Mouse (Mus musculus) liver, postnatal 0 days (tissue): ENCODE measurements at regions not wholly inside any gene's neighbourhood (a gene's known extent, or its start where the extent isn't known, plus 50 kb on each side); places are given as distances from the start of the nearest gene placed in this dataset.

Experiments
- CTCF ChIP-seq: sonication (generic); IDR thresholded peaks from 2 replicates; pipeline ENCODE4 v1.5.1; 2016; ENCODE audit warnings: antibody characterized with exemption, low read depth
- EP300 ChIP-seq: IDR thresholded peaks from 2 replicates; pipeline ENCODE4 v1.6.1; 2016; ENCODE audit warnings: antibody characterized with exemption, low read depth, mild to moderate bottlenecking

DNA sequence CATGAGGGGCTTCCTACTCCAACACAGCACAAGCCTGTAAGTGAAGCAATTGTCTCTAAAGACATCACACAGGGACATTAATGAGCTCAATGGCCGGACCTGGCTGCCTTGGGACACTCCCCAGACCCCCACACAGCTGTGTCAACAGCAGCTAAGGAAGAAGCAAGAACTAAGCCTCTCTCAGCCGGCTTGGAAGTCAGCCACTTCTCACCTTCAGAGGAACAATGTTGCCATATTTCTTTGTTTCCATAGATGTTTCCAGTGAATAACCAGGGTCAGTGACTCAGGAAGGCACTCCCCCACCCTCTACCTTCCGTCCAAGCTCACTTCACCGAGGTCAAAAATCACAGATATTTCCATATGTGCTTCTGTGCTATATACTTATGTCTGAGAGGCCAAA lies 157.0 kb downstream of the Tomm20 start:
- TF ChIP-seq CTCF (no peak), EP300 (no peak)
